Mouse (Mus musculus): ENCODE results near the gene Edem2. TPM values are rescaled to one million over a fixed set of nuclear protein-coding genes. Genes with fewer than 3 reads are reported as not detected.

Gene Edem2
- polyA plus RNA-seq, 1 experiment from 2014 or later: 34.0 TPM

- H3K4me3 ChIP-seq (ENCODE audit: low read depth, low read length): no peak overlapping the region
- no peak for DNase-seq (ENCODE audit: low spot score)
- H3K27me3 ChIP-seq (replicated peaks; ENCODE audit: control insufficient read depth, insufficient read depth, low read length): peaks cover 52% of the 10 kb centered on the region
- no peaks in the 10 kb centered on the region for H3K36me3 ChIP-seq (ENCODE audit: control insufficient read depth, insufficient read depth, low read length)
- H3K27ac ChIP-seq (replicated peaks; ENCODE audit: low read depth, low read length): no peak overlapping the region
- H3K4me2 ChIP-seq (ENCODE audit: low read depth, low read length): no peak overlapping the region
- 65% methylated on average over 4 of the region's 4 CpGs for WGBS
- no peak for ATAC-seq (ENCODE audit: low read depth)
- no peak overlapping the region for H3K9ac ChIP-seq (ENCODE audit: low read depth, low read length)
- no peaks in the 10 kb centered on the region for H3K9me3 ChIP-seq (ENCODE audit: control insufficient read depth, low read length)
- H3K4me1 ChIP-seq (ENCODE audit: control insufficient read depth, insufficient read depth, low read length): no peaks in the 10 kb centered on the region
Measured at GRCm38 (mm10) chr2:155773664-155774063, 44.4 kb upstream of the Edem2 start.

DNA sequence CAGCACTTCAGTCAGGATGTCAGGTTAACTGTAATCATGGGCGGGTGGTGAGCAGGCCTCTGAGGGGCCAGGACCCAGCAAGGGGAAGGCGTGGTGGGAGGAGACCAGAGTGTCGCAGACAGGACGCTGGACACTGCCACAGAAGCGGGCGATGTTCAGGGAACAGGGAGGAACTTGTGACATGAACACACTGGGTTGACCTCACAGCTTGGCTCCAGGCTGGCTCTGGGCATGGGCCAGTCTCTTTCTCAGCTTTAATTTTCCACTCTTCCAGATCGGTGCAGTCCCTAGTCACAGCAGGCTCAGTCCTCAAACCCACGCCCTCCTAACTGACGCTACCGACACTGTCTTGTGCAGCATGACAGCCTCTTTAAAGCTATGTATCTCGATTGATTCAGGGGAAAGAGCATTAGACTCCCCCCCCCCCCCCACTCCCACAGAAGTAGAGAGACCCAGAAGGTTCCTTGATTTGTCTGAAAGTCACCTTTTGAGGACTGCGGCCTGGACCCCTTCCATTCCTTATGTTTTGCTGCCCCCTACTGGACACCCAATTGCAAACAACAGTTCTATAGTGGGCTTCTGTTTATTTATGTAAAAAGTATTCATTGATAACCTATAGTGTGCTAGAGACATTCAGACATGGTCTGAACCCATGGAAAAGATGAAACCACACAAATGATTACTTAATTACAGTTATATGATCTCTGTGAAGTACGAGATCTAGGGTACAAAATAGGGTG, 35.6 kb upstream of the Edem2 start:
- DNase-seq (ENCODE audit: low spot score) (peak; percentile 84), ATAC-seq (ENCODE audit: low read depth) (peak; percentile 72; the same call in 1 of the 2 replicates)
- no peak overlapping the region for H3K4me2 ChIP-seq (ENCODE audit: low read depth, low read length)
- H3K36me3 ChIP-seq (ENCODE audit: control insufficient read depth, insufficient read depth, low read length): no peaks in the 10 kb centered on the region
- H3K27ac ChIP-seq (replicated peaks; ENCODE audit: low read depth, low read length): no peak overlapping the region
- WGBS: 57% methylated on average over 13 of the region's 13 CpGs
- H3K4me1 ChIP-seq (ENCODE audit: control insufficient read depth, insufficient read depth, low read length): no peaks in the 10 kb centered on the region
- H3K9me3 ChIP-seq (ENCODE audit: control insufficient read depth, low read length): no peaks in the 10 kb centered on the region
- no peak overlapping the region for H3K4me3 ChIP-seq (ENCODE audit: low read depth, low read length)
- H3K9ac ChIP-seq (ENCODE audit: low read depth, low read length): no peak overlapping the region
- H3K27me3 ChIP-seq (replicated peaks; ENCODE audit: control insufficient read depth, insufficient read depth, low read length): no peaks in the 10 kb centered on the region

DNA sequence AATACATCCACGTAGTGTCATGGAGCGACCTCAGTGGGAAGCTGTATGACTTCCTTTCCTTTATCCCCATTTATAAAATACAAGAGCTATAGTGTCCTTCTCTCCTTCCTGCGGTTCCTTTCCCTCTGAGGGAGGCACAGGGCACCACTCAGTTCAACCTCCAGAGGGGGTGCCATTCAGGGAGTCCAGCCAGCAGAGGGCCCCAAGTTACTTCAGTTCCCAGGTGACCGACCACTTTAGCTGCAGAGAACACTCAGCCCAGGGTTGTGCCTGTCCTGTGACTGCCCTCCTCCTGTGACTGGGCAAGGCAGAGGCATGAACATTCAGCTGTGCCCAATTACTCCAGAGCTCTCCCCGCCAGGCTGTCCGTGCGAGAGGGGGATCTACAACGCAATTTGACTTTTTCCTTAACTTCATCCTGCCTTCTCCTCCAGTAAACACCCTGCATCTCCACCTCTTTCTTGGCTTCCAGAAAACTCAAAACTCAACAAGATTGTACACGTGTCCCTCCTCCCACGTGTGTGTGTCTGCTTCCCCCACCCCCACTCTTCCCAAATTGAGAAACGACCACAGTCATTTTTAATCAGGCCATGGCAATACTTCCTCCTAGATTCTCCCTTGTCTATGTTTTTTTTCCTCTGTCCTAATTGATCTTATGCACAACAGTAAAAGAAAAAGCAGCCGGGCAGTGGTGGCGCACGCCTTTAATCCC, 27.7 kb upstream of the Edem2 start:
- DNase-seq (ENCODE audit: low spot score) (no peak), ATAC-seq (ENCODE audit: low read depth) (no peak)
- H3K4me2 ChIP-seq (ENCODE audit: low read depth, low read length): no peak overlapping the region
- no peak overlapping the region for H3K27ac ChIP-seq (replicated peaks; ENCODE audit: low read depth, low read length)
- no peak overlapping the region for H3K4me3 ChIP-seq (ENCODE audit: low read depth, low read length)
- H3K36me3 ChIP-seq (ENCODE audit: control insufficient read depth, insufficient read depth, low read length): no peaks in the 10 kb centered on the region
- H3K4me1 ChIP-seq (ENCODE audit: control insufficient read depth, insufficient read depth, low read length): no peaks in the 10 kb centered on the region
- no peaks in the 10 kb centered on the region for H3K27me3 ChIP-seq (replicated peaks; ENCODE audit: control insufficient read depth, insufficient read depth, low read length)
- no peaks in the 10 kb centered on the region for H3K9me3 ChIP-seq (ENCODE audit: control insufficient read depth, low read length)
- H3K9ac ChIP-seq (ENCODE audit: low read depth, low read length): no peak overlapping the region
- 51% methylated on average over 14 of the region's 14 CpGs for WGBS

DNA sequence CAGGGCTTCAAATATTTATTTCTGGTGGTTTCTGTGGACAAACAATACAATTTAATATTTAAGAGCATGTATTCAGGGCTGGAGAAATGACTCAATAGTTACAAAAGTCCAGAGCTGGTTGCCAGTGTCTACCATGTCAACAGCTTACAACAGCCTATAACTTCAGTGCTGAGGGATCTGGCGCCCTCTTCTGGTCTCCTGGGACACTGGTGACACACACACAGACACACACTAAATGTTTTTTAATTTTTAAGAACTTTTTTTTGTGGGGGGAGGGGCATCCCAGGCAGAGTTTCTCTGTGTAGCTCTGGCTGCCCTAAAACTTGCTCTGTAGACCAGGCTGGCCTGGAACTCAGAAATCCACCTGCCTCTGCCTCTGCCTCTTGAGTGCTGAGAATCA, 26.5 kb upstream of the Edem2 start:
- WGBS: 0% methylated on average over 1 of the region's 1 CpGs
- H3K9me3 ChIP-seq (ENCODE audit: control insufficient read depth, low read length): no peaks in the 10 kb centered on the region
- H3K4me2 ChIP-seq (ENCODE audit: low read depth, low read length): no peak overlapping the region
- ATAC-seq (ENCODE audit: low read depth) (no peak), DNase-seq (ENCODE audit: low spot score) (peak; percentile 25)
- no peak overlapping the region for H3K4me3 ChIP-seq (ENCODE audit: low read depth, low read length)
- no peaks in the 10 kb centered on the region for H3K36me3 ChIP-seq (ENCODE audit: control insufficient read depth, insufficient read depth, low read length)
- no peak overlapping the region for H3K27ac ChIP-seq (replicated peaks; ENCODE audit: low read depth, low read length)
- H3K9ac ChIP-seq (ENCODE audit: low read depth, low read length): no peak overlapping the region
- H3K27me3 ChIP-seq (replicated peaks; ENCODE audit: control insufficient read depth, insufficient read depth, low read length): 0 out of 2 replicates have a peak, but pooled peaks cover 4% of the 10 kb centered on the region
- H3K4me1 ChIP-seq (ENCODE audit: control insufficient read depth, insufficient read depth, low read length): no peaks in the 10 kb centered on the region

GRCm38 (mm10) chr2:155751014-155751786, 21.9 kb upstream of the Edem2 start, which contains the start of gene Procr:
Gene Procr (plus strand): TSS chr2:155751117.
- no peaks in the 10 kb centered on the region for H3K4me1 ChIP-seq (ENCODE audit: control insufficient read depth, insufficient read depth, low read length)
- 1% methylated on average over 25 of the region's 25 CpGs for WGBS
- ATAC-seq (ENCODE audit: low read depth) (peak; percentile 84), DNase-seq (ENCODE audit: low spot score) (peak; percentile 72)
- no peaks in the 10 kb centered on the region for H3K9me3 ChIP-seq (ENCODE audit: control insufficient read depth, low read length)
- H3K9ac ChIP-seq (ENCODE audit: low read depth, low read length): peak within 1 kb of the TSS; percentile 56
- H3K4me3 ChIP-seq (ENCODE audit: low read depth, low read length): peak within 1 kb of the TSS; percentile 38
- no peak within 1 kb of the TSS for H3K27ac ChIP-seq (replicated peaks; ENCODE audit: low read depth, low read length)
- H3K36me3 ChIP-seq (ENCODE audit: control insufficient read depth, insufficient read depth, low read length): no peaks in the 10 kb centered on the region
- H3K4me2 ChIP-seq (ENCODE audit: low read depth, low read length): peak within 1 kb of the TSS; percentile 69
- H3K27me3 ChIP-seq (replicated peaks; ENCODE audit: control insufficient read depth, insufficient read depth, low read length): 0 out of 2 replicates have a peak, but pooled peaks cover 4% of the 10 kb centered on the region

DNA sequence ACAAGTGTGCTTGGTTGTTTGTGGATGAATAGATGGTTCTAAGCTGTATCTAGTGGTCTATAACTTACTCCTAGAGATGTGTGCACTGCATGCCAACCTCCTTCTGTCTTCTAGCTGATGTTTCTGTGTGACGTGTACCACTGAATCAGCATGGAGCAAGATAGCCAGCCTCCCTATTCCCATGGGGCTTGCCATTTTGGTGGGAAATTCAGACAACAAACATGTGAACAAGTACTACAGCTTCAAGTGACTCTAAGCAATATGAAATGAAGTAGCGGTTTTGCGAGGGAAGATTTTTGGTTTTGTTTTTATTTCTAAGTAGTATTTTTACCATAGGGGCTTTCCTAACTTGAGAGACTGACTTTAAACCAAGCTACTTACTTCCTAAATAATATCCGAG, 20.1 kb upstream of the Edem2 start:
- no peaks in the 10 kb centered on the region for H3K36me3 ChIP-seq (ENCODE audit: control insufficient read depth, insufficient read depth, low read length)
- H3K27ac ChIP-seq (replicated peaks; ENCODE audit: low read depth, low read length): no peak overlapping the region
- 0 out of 2 replicates have a peak, but pooled peaks cover 4% of the 10 kb centered on the region for H3K27me3 ChIP-seq (replicated peaks; ENCODE audit: control insufficient read depth, insufficient read depth, low read length)
- no peaks in the 10 kb centered on the region for H3K4me1 ChIP-seq (ENCODE audit: control insufficient read depth, insufficient read depth, low read length)
- H3K9me3 ChIP-seq (ENCODE audit: control insufficient read depth, low read length): no peaks in the 10 kb centered on the region
- H3K4me3 ChIP-seq (ENCODE audit: low read depth, low read length): no peak overlapping the region
- no peak for DNase-seq (ENCODE audit: low spot score)
- H3K9ac ChIP-seq (ENCODE audit: low read depth, low read length): no peak overlapping the region
- no peak overlapping the region for H3K4me2 ChIP-seq (ENCODE audit: low read depth, low read length)
- 79% methylated on average over 4 of the region's 4 CpGs for WGBS
- ATAC-seq (ENCODE audit: low read depth): no peak

GRCm38 (mm10) chr2:155745487-155745886, 16.2 kb upstream of the Edem2 start:
- WGBS: 54% methylated on average over 3 of the region's 3 CpGs

GRCm38 (mm10) chr2:155743351-155743750, 14.1 kb upstream of the Edem2 start:
- Histone ChIP-seq H3K4me3 (ENCODE audit: low read depth, low read length) (no peak overlapping the region), H3K4me1 (ENCODE audit: control insufficient read depth, insufficient read depth, low read length) (no peaks in the 10 kb centered on the region), H3K27ac (replicated peaks; ENCODE audit: low read depth, low read length) (no peak overlapping the region), H3K36me3 (ENCODE audit: control insufficient read depth, insufficient read depth, low read length) (no peaks in the 10 kb centered on the region), H3K27me3 (replicated peaks; ENCODE audit: control insufficient read depth, insufficient read depth, low read length) (no peaks in the 10 kb centered on the region), H3K4me2 (ENCODE audit: low read depth, low read length) (no peak overlapping the region), H3K9ac (ENCODE audit: low read depth, low read length) (no peak overlapping the region), H3K9me3 (ENCODE audit: control insufficient read depth, low read length) (no peaks in the 10 kb centered on the region)
- ATAC-seq (ENCODE audit: low read depth): no peak
- no peak for DNase-seq (ENCODE audit: low spot score)
- 85% methylated on average over 9 of the region's 9 CpGs for WGBS

More at GRCm38 (mm10) chr2:155745487-155745886, 16.2 kb upstream of the Edem2 start:
- Histone ChIP-seq H3K4me1 (ENCODE audit: control insufficient read depth, insufficient read depth, low read length) (no peaks in the 10 kb centered on the region), H3K9me3 (ENCODE audit: control insufficient read depth, low read length) (no peaks in the 10 kb centered on the region), H3K27me3 (replicated peaks; ENCODE audit: control insufficient read depth, insufficient read depth, low read length) (no peaks in the 10 kb centered on the region), H3K9ac (ENCODE audit: low read depth, low read length) (no peak overlapping the region), H3K4me3 (ENCODE audit: low read depth, low read length) (no peak overlapping the region), H3K36me3 (ENCODE audit: control insufficient read depth, insufficient read depth, low read length) (no peaks in the 10 kb centered on the region), H3K4me2 (ENCODE audit: low read depth, low read length) (no peak overlapping the region), H3K27ac (replicated peaks; ENCODE audit: low read depth, low read length) (no peak overlapping the region)
- no peak for ATAC-seq (ENCODE audit: low read depth)
- DNase-seq (ENCODE audit: low spot score): no peak

Measured in embryonic facial prominence, embryonic 14.5 days (tissue).